Mouse (Mus musculus) liver, adult 2 months (tissue): ENCODE data around the gene Ets1. TPM values are rescaled to one million over a fixed set of nuclear protein-coding genes. Genes with fewer than 3 reads are reported as not detected.

Experiments used
- DNase-seq: peaks from one replicate; pipeline ENCODE4 v3.0.0-alpha.2; 2011; ENCODE audit warnings: low read depth, low spot score; ENCODE audit errors: extremely low read depth
- H3K27ac ChIP-seq: fragments of 200-500 bp; replicated peaks from 2 replicates; pipeline ENCODE4 v1.5.1; 2012; ENCODE audit warnings: low read depth, mild to moderate bottlenecking, control low read depth, inconsistent platforms, low read length; ENCODE audit not compliant: insufficient read depth
- H3K27me3 ChIP-seq: fragments of 200-500 bp; 2 replicates; pipeline ENCODE4 v1.6.1; 2012; ENCODE audit warnings: mild to moderate bottlenecking, moderate library complexity, low read length, inconsistent platforms; ENCODE audit not compliant: control insufficient read depth, insufficient read depth
- H3K36me3 ChIP-seq: fragments of 200-500 bp; 2 replicates; pipeline ENCODE4 v1.6.1; 2012; ENCODE audit warnings: low read length, inconsistent platforms; ENCODE audit not compliant: control insufficient read depth, insufficient read depth
- H3K4me1 ChIP-seq: fragments of 200-500 bp; 2 replicates; pipeline ENCODE4 v1.6.1; 2011; ENCODE audit warnings: low read length; ENCODE audit not compliant: control insufficient read depth, insufficient read depth
- H3K4me3 ChIP-seq: fragments of 200-500 bp; 2 replicates; pipeline ENCODE4 v1.5.1; 2011; ENCODE audit warnings: low read depth, mild to moderate bottlenecking, control low read depth, low read length, moderate library complexity; ENCODE audit not compliant: insufficient read depth
- H3K79me2 ChIP-seq: fragments of 200-500 bp; 2 replicates; pipeline ENCODE4 v1.6.1; 2012; ENCODE audit warnings: inconsistent platforms, mild to moderate bottlenecking, low read length, moderate library complexity; ENCODE audit not compliant: control insufficient read depth, insufficient read depth
- H3K9ac ChIP-seq: fragments of 200-500 bp; 2 replicates; pipeline ENCODE4 v1.6.1; 2012; ENCODE audit warnings: low read depth, mild to moderate bottlenecking, control low read depth, inconsistent platforms, low read length
- CTCF ChIP-seq: fragments of 200-500 bp; IDR thresholded peaks from 2 replicates; pipeline ENCODE4 v1.5.1; 2011; ENCODE audit warnings: low read depth, low read length, control low read depth
- POLR2A ChIP-seq: fragments of 200-500 bp; IDR thresholded peaks from 2 replicates; pipeline ENCODE4 v1.6.1; 2011; ENCODE audit warnings: low read length, control low read depth; ENCODE audit not compliant: insufficient read depth; ENCODE audit errors: extremely low read depth
- WGBS: fragments of 180-500 bp; shearing (Covaris S2); methylation state at CpG from one replicate; pipeline ENCODE4 v1.1.7; 2018; 5-methylcytosine and 5-hydroxymethylcytosine counted together
- polyA plus RNA-seq: library from polyadenylated mRNA; depleted of rRNA; stranded (reverse); fragments of >200 nt; gene quantifications from 2 replicates; pipeline ENCODE4 v1.2.3, GENCODE M21; 2012
- total RNA-seq: library from RNA; depleted of rRNA; stranded (reverse); fragments of >200 nt; gene quantifications from 2 replicates; pipeline ENCODE4 v1.2.3, GENCODE M21; 2014

Ets1 gene
- total and polyA plus RNA-seq, 2 experiments = 7.6 to 18.8 TPM

GRCm38 (mm10) chr9:32758280-32758905 is 122.4 kb downstream of the Ets1 start:
- no peaks in the 10 kb centered on the region for H3K27me3 ChIP-seq
- no peaks in the 10 kb centered on the region; the same call in none of the 2 replicates for H3K36me3 ChIP-seq
- DNase-seq = no peak
- no peak overlapping the region for H3K4me3 ChIP-seq
- TF ChIP-seq POLR2A (no peak), CTCF (no peak)
- no peak overlapping the region for H3K9ac ChIP-seq
- 82% methylated on average over 5 of the region's 5 CpGs for WGBS
- H3K27ac ChIP-seq = no peak overlapping the region
- peaks cover 1% of the 10 kb centered on the region; the same call in 1 of the 2 replicates for H3K4me1 ChIP-seq
- H3K79me2 ChIP-seq = no peaks in the 10 kb centered on the region

GRCm38 (mm10) chr9:32760649-32761157 is 124.7 kb downstream of the Ets1 start:
- Histone ChIP-seq H3K27ac (no peak overlapping the region), H3K4me3 (no peak overlapping the region)
- 26% methylated on average over 4 of the region's 4 CpGs for WGBS

GRCm38 (mm10) chr9:32761326-32761725 is 125.3 kb downstream of the Ets1 start:
- Histone ChIP-seq H3K9ac (no peak overlapping the region), H3K79me2 (no peaks in the 10 kb centered on the region), H3K4me3 (no peak overlapping the region), H3K36me3 (no peaks in the 10 kb centered on the region; the same call in 1 of the 2 replicates), H3K4me1 (no peaks in the 10 kb centered on the region; the same call in 1 of the 2 replicates), H3K27me3 (no peaks in the 10 kb centered on the region), H3K27ac (no peak overlapping the region)
- TF ChIP-seq CTCF = no peak
- WGBS = 49% methylated on average over 2 of the region's 2 CpGs
- DNase-seq = no peak

More at GRCm38 (mm10) chr9:32760649-32761157, 124.7 kb downstream of the Ets1 start:
- Histone ChIP-seq H3K4me1 (no peaks in the 10 kb centered on the region; the same call in 1 of the 2 replicates), H3K9ac (no peak overlapping the region), H3K79me2 (no peaks in the 10 kb centered on the region), H3K27me3 (no peaks in the 10 kb centered on the region), H3K36me3 (no peaks in the 10 kb centered on the region; the same call in 1 of the 2 replicates)
- no peak for TF ChIP-seq CTCF
- no peak for TF ChIP-seq POLR2A
- peak; percentile 12 for DNase-seq

- Histone ChIP-seq H3K4me1 (no peaks in the 10 kb centered on the region; the same call in 1 of the 2 replicates), H3K9ac (no peak overlapping the region), H3K36me3 (no peaks in the 10 kb centered on the region), H3K79me2 (no peaks in the 10 kb centered on the region), H3K4me3 (no peak overlapping the region), H3K27ac (no peak overlapping the region), H3K27me3 (no peaks in the 10 kb centered on the region)
- WGBS = 62% methylated on average over 9 of the region's 9 CpGs
- no peak for DNase-seq
- no peak for TF ChIP-seq CTCF
Measured at GRCm38 (mm10) chr9:32764374-32764773, 128.4 kb downstream of the Ets1 start.

GRCm38 (mm10) chr9:32765123-32765522 is 129.1 kb downstream of the Ets1 start:
- Histone ChIP-seq H3K27me3 (no peaks in the 10 kb centered on the region), H3K4me1 (no peaks in the 10 kb centered on the region; the same call in 1 of the 2 replicates), H3K9ac (no peak overlapping the region), H3K79me2 (no peaks in the 10 kb centered on the region), H3K27ac (no peak overlapping the region), H3K4me3 (no peak overlapping the region), H3K36me3 (no peaks in the 10 kb centered on the region)
- DNase-seq = no peak
- WGBS = 100% methylated on average over 3 of the region's 3 CpGs
- TF ChIP-seq CTCF (no peak), POLR2A (no peak)

GRCm38 (mm10) chr9:32778866-32779265 is 142.8 kb downstream of the Ets1 start:
- Histone ChIP-seq H3K27ac (no peak overlapping the region), H3K36me3 (no peaks in the 10 kb centered on the region), H3K79me2 (no peaks in the 10 kb centered on the region), H3K4me1 (no peaks in the 10 kb centered on the region), H3K27me3 (no peaks in the 10 kb centered on the region), H3K4me3 (no peak overlapping the region), H3K9ac (no peak overlapping the region)
- no peak for TF ChIP-seq CTCF
- TF ChIP-seq POLR2A = no peak
- DNase-seq = no peak
- whole genome bisulfite sequencing = 75% methylated on average over 1 of the region's 1 CpGs
